Mouse (Mus musculus) ES-Bruce4 (cell line): ENCODE measurements at regions not wholly inside any gene's neighbourhood (a gene's known extent, or its start where the extent isn't known, plus 50 kb on each side); places are given as distances from the start of the nearest gene placed in this dataset.

Source experiments
- H3K27ac ChIP-seq: 2 replicates; pipeline ENCODE4 v1.5.1; 2012; ENCODE audit warnings: low read length, inconsistent platforms; ENCODE audit not compliant: insufficient read depth
- H3K27me3 ChIP-seq: 2 replicates; pipeline ENCODE4 v1.6.1; 2012; ENCODE audit warnings: mild to moderate bottlenecking, low read length, inconsistent platforms; ENCODE audit not compliant: control insufficient read depth, poor library complexity, insufficient read depth, severe bottlenecking
- H3K36me3 ChIP-seq: 2 replicates; pipeline ENCODE4 v1.6.1; 2012; ENCODE audit warnings: inconsistent platforms, mild to moderate bottlenecking, low read length, moderate library complexity; ENCODE audit not compliant: control insufficient read depth, poor library complexity, insufficient read depth, severe bottlenecking
- H3K4me1 ChIP-seq: one replicate; pipeline ENCODE4 v1.8.1; 2011; ENCODE audit warnings: low read length; ENCODE audit not compliant: control insufficient read depth, insufficient read depth
- H3K4me3 ChIP-seq: 2 replicates; pipeline ENCODE4 v1.5.1; 2011; ENCODE audit warnings: low read depth, mild to moderate bottlenecking, low read length
- H3K9ac ChIP-seq: 2 replicates; pipeline ENCODE4 v1.6.1; 2012; ENCODE audit warnings: low read depth, mild to moderate bottlenecking, inconsistent platforms; ENCODE audit not compliant: poor library complexity, severe bottlenecking
- H3K9me3 ChIP-seq: replicated peaks from 2 replicates; pipeline ENCODE4 v1.6.1; 2012; ENCODE audit warnings: mild to moderate bottlenecking, low read length, inconsistent platforms; ENCODE audit not compliant: control insufficient read depth, poor library complexity, insufficient read depth, severe bottlenecking
- CTCF ChIP-seq: IDR thresholded peaks from one replicate; pipeline ENCODE4 v1.8.1; 2011; ENCODE audit warnings: low read depth, low read length
- EP300 ChIP-seq: IDR thresholded peaks from 2 replicates; pipeline ENCODE4 v1.6.1; 2011; ENCODE audit warnings: low read depth, low read length; ENCODE audit not compliant: insufficient read depth
- POLR2A ChIP-seq: IDR thresholded peaks from one replicate; pipeline ENCODE4 v1.8.1; 2011; ENCODE audit warnings: low read length; ENCODE audit not compliant: insufficient read depth

DNA sequence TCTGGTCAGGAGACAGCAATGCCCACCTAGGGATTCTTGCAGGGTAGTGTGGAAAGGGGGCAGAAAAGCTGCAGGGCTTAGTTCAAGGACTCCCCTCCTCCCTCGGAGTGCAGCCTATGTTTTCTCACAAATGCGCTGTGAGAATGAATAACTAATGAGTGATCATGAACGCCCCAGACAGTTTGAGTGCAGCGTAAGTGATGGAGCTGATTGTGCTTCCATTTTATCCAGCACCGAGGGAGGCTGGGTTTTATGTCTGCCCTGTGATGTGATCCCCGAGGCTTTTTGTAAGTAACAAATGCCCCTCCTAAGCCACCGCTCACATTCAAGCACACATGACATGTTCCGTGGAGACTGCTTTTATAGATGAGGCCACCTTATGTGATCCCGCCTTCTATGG lies 85.9 kb downstream of the Kbtbd8 start:
- no peaks in the 10 kb centered on the region for H3K27me3 ChIP-seq
- no peaks in the 10 kb centered on the region for H3K36me3 ChIP-seq
- no peak overlapping the region for H3K9ac ChIP-seq
- TF ChIP-seq POLR2A (no peak), EP300 (no peak), CTCF (no peak)
- H3K4me3 ChIP-seq = no peak overlapping the region
- H3K4me1 ChIP-seq = no peaks in the 10 kb centered on the region
- no peak overlapping the region for H3K27ac ChIP-seq
- no peaks in the 10 kb centered on the region for H3K9me3 ChIP-seq

- Histone ChIP-seq H3K27me3 (no peaks in the 10 kb centered on the region), H3K9ac (no peak overlapping the region), H3K27ac (no peak overlapping the region), H3K4me3 (no peak overlapping the region), H3K36me3 (no peaks in the 10 kb centered on the region), H3K9me3 (no peaks in the 10 kb centered on the region), H3K4me1 (no peaks in the 10 kb centered on the region)
- no peak for TF ChIP-seq EP300
- no peak for TF ChIP-seq POLR2A
- no peak for TF ChIP-seq CTCF
Observed at GRCm38 (mm10) chr6:95204231-95204630, 87.2 kb downstream of the Kbtbd8 start.

DNA sequence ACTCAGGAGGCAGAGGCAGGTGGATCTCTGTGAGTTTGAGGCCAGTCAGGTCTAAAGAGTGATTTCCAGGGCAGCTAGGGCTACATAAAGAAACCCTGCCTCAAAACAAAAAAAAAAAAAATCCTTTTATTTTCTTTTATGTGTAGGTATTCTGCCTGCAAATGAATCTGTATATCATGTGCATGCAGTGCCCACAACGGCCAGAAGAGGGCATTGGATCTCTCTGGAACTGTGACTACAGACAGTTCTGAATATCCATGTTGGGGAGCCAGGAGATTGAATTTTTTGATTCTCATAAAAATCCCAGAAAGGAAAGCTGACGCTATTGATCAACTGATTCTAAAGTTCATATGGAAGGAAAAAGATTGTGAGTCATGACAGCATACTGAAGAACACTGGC lies 90.0 kb downstream of the Kbtbd8 start:
- Histone ChIP-seq H3K27me3 (no peaks in the 10 kb centered on the region), H3K27ac (no peak overlapping the region), H3K9ac (no peak overlapping the region), H3K36me3 (no peaks in the 10 kb centered on the region), H3K4me1 (no peaks in the 10 kb centered on the region), H3K4me3 (no peak overlapping the region), H3K9me3 (no peaks in the 10 kb centered on the region)
- TF ChIP-seq CTCF (no peak), EP300 (no peak), POLR2A (no peak)

DNA sequence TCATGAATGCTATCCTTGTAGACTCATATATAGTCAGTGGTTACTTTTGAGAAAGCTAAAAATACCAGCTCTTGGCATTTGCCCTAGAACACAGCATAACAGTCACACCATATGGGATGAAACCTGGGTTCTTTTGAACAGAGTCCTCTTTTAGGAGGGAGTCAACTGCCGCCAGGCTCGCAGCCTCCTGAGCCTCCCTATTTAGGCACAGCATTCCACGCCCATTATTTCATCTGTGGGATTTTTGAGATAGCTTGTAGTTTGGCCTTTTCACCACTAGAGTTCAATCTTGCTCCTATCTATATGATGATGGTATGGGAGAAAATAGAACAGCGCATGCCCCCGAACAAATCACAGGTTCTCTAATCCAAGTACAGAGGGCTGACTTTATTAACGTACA lies 100.4 kb downstream of the Kbtbd8 start:
- no peaks in the 10 kb centered on the region for H3K4me1 ChIP-seq
- H3K9me3 ChIP-seq = no peaks in the 10 kb centered on the region
- H3K9ac ChIP-seq = no peak overlapping the region
- H3K27me3 ChIP-seq = no peaks in the 10 kb centered on the region
- TF ChIP-seq POLR2A = no peak
- no peak for TF ChIP-seq CTCF
- H3K4me3 ChIP-seq = no peak overlapping the region
- H3K36me3 ChIP-seq = no peaks in the 10 kb centered on the region
- no peak overlapping the region for H3K27ac ChIP-seq

DNA sequence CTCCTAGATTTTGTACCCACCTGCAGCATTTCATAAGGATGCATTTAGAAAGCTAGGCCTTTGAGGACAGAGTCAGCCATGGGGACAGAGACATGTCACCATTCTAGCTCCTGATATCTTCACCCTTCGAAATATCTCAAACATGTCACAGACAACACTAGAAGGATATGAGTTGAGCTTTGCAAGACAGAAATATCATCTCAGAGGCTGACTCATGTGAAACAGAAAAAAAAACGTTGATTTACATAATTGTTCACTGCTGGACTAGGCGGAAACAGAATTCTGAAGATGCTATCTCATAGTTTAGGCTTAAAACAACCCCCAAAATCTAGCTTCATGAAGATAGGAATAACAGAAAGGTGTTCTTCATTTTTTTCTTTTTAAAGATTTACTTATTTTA lies 101.8 kb downstream of the Kbtbd8 start:
- TF ChIP-seq CTCF (no peak), EP300 (no peak), POLR2A (no peak)
- Histone ChIP-seq H3K9ac (no peak overlapping the region), H3K4me1 (no peaks in the 10 kb centered on the region), H3K4me3 (no peak overlapping the region), H3K36me3 (no peaks in the 10 kb centered on the region), H3K27me3 (no peaks in the 10 kb centered on the region), H3K9me3 (no peaks in the 10 kb centered on the region), H3K27ac (no peak overlapping the region)

DNA sequence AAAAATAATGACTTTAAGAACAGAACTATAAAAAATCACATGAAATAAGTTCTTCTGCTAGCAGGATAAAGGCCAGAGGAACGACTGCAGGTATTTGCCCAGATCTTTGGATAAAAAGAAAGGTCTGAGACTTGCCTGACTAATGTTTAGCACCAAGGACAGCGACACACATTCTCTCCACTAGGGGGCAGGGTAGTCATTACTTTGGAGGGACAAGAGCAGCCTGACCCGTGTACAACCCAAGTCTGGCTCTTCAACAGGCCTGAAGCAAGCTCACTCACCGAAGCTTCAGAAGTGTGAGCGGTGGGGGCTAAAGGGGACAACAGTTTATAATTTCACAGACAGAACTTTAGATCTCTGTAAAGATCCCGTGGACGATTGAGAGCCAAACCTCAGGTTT lies 98.4 kb upstream of the Gm10234 start:
- Histone ChIP-seq H3K4me3 (no peak overlapping the region), H3K4me1 (no peaks in the 10 kb centered on the region), H3K9me3 (no peaks in the 10 kb centered on the region), H3K36me3 (no peaks in the 10 kb centered on the region), H3K27me3 (no peaks in the 10 kb centered on the region), H3K9ac (no peak overlapping the region), H3K27ac (no peak overlapping the region)
- TF ChIP-seq CTCF = peak; percentile 79
- TF ChIP-seq POLR2A = no peak
- TF ChIP-seq EP300 = no peak
